Mouse (Mus musculus) MEL (cell line): ENCODE measurements around the gene Spred1.

Experiments used
- MXI1 ChIP-seq: IDR thresholded peaks from 2 replicates; pipeline ENCODE4 v1.6.1; 2011; ENCODE audit warnings: mild to moderate bottlenecking, low read depth, low read length, improper control_type of control experiment
- NELFE ChIP-seq: IDR thresholded peaks from 2 replicates; pipeline ENCODE4 v1.6.1; 2011; ENCODE audit warnings: low read depth, low read length, improper control_type of control experiment
- NRF1 ChIP-seq: IDR thresholded peaks from 2 replicates; pipeline ENCODE4 v1.6.1; 2014; ENCODE audit warnings: low read depth, mild to moderate bottlenecking, inconsistent platforms, low read length, improper control_type of control experiment, moderate library complexity; ENCODE audit not compliant: poor library complexity, insufficient read depth, severe bottlenecking
- POLR2A ChIP-seq, 2 experiments: IDR thresholded peaks; 2 replicates each; pipeline ENCODE4 v1.6.1; 2011 to 2012; ENCODE audit warnings: low read length in 2 of 2, mild to moderate bottlenecking in 2 of 2, control low read depth in 1 of 2, improper control_type of control experiment in 1 of 2, low read depth in 1 of 2, moderate library complexity in 1 of 2; ENCODE audit not compliant: control insufficient read depth in 1 of 2, insufficient read depth in 1 of 2, poor library complexity in 1 of 2
- POLR2AphosphoS2 ChIP-seq: IDR thresholded peaks from 2 replicates; pipeline ENCODE4 v1.6.1; 2011; ENCODE audit warnings: low read length, improper control_type of control experiment

- no peak for TF ChIP-seq POLR2AphosphoS2
- TF ChIP-seq NRF1, result no peak
- no peak for TF ChIP-seq POLR2A (IDR thresholded peaks at IDR 0.05; ENCODE audit: control insufficient read depth in 1 of 2, insufficient read depth in 1 of 2, low read depth in 1 of 2, low read length in 2 of 2, poor library complexity in 1 of 2)
- no peak for TF ChIP-seq NELFE
- no peak for TF ChIP-seq MXI1
Measured at GRCm38 (mm10) chr2:117152161-117152560, 31.0 kb downstream of the Spred1 start.
